Mouse (Mus musculus) kidney, adult 11 months (tissue): Measurements from ENCODE around the gene Lbx2.

Experiments
- DNase-seq: peaks from one replicate; pipeline ENCODE4 v3.0.0; 2022

Lbx2 gene

GRCm38 (mm10) chr6:83071220-83071619 lies 14.9 kb upstream of the Lbx2 start:
- DNase-seq = no peak

- no peak for DNase-seq
These were observed 11.2 kb upstream of the Lbx2 start for GRCm38 (mm10) chr6:83074979-83075378.

DNA sequence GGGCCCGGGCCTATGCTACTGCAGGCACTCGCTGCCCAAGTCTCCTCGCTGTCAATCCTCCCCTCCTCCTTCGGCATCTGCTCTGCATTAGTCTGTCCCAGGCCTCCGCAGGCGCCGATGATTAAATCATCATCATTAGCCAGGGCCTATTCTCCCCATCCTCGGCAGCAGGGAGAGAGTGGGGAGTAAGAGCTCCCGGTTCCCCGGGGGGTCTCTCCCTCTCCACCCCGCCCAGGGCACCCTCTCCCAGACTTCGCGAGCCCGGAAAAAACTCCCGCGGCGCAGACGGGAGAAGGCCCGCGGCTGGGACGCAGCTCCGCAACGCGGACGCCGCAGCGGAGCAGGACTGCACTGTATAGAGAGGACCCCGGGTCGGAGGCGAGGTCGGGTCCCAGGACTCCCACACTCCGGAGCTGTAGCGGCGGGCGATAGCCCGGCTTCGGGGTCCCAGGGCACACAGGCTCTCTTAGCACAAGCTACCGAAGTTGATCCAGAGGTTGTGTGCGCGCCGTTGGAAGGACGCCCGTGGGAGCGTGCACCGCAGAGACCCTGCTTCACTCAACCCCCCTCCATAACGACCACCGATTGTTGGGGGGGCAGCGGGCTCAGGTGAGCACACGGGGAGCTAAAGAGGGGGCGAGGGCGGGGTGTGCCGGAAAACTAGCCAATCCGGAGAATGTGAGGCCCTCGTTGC lies 8.4 kb upstream of the Lbx2 start, which contains the start of gene Pcgf1:
Gene Pcgf1, plus strand, starts transcription at position 240 of the 694 bp plus-strand sequence.
- no peak for DNase-seq

DNA sequence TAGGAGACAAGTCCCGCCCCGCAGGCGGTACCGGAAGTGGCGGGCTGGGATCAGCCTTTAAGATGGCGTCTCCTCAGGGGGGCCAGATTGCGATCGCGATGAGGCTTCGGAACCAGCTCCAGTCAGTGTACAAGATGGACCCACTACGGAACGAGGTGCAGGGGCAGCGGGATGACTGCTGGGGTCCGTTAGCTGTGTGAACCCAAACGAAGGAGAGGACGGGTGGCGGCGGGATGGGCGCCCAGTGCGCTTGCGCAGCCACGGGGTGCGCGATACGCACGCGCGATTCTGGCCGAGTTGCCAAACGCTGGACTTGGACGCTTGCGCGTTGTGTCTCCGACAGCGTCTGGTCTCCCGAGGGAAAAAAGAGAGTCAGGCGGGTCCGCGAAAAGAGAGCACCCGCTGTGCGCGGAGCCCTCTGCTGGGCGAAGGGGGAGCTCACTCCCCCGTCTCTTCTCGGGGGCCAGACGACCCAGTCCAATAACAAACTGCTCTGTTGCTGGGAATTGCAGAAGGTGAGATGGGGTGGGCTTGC lies 7.8 kb upstream of the Lbx2 start:
- peak; percentile 99 for DNase-seq

GRCm38 (mm10) chr6:83080210-83080609 lies 6.0 kb upstream of the Lbx2 start:
- no peak for DNase-seq

- DNase-seq = no peak
These were observed 2.7 kb upstream of the Lbx2 start for GRCm38 (mm10) chr6:83083497-83083896.

- no peak for DNase-seq
These were observed 1.7 kb upstream of the Lbx2 start for GRCm38 (mm10) chr6:83084477-83084876.

GRCm38 (mm10) chr6:83087205-83087925 lies 1.2 kb downstream of the Lbx2 start:
- DNase-seq = no peak

GRCm38 (mm10) chr6:83087926-83088260 lies 1.7 kb downstream of the Lbx2 start:
- DNase-seq = no peak

DNA sequence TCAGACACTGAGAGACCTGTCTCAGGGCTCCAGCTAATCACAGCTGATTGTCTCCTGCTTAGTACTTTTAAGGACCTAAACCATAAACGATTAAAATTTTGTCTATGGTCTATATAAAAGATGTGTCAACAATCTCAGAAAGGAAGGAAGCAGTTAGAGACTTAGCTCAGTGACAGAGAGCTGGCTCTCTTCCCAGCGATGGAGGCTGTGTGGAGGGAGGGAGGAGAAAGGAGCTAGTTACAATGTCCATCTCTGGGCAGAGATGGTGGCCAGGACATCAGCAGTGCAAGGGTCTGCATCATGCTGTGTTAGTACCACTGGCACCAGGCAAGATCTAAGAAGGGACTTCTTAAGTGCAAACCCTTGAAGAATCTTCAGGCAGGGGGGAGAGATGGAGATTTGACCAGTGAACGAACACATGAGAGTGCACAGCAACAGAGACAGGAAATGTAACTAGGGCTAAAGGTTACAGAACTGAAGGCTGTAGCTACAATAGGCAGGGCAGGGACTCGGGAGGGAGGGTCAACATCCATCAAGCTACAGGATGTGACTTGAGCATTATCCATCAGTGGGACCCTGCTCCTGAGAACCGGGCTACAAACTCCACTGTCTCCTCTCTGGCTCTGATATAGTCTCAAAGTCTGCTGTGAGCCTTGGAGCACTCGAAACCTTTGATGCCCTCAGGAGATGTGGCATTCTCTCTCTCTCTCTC lies 6.4 kb downstream of the Lbx2 start:
- DNase-seq = no peak

DNA sequence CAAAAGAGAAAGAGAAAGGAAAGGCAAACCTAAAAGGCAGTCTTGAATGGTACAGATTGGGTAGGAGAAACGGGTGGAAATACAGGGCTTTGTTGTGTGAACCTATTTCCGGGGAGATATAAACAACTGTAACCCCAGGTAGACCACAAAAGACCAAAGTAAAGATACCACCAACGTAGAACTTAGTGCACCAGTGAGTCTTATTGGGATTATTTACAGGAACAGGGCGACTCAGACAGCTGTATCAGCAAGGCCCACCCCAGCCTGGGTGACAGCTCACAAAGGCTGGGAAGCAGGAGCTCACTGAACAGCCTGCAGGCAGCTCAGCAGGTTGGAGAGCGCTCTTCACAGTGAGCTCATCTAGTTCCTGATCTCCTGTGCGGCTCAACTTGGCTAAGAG lies 9.8 kb downstream of the Lbx2 start:
- DNase-seq = no peak

- peak; percentile 70 for DNase-seq
These were observed 12.2 kb downstream of the Lbx2 start for GRCm38 (mm10) chr6:83098411-83098810.

DNA sequence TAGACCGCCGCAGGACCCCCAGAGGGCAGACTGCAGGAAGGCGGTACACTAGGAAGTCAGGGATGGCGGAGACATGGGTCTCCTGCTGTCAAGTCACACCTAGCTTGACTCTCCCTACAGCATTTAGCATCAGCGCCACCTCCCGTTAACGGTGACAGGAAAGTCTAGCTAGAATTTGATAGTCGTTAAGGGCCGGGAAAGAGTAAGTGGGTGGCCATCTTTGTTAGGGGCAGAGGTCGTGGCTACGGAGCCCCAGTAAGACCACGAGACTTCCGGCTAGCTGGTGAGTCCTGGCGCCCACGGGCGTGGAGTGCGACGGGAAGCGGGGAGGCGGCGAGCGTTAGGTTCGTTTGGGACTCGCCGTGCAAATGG lies 15.1 kb downstream of the Lbx2 start, which contains the start of the genes Ccdc142 and Gm42688:
Gene Ccdc142, plus strand, starts transcription at position 286 of the 372 bp plus-strand sequence.
Gene Gm42688, plus strand, starts transcription at position 302 of the 372 bp plus-strand sequence.
- DNase-seq = peak; percentile 94

GRCm38 (mm10) chr6:83101688-83102556 lies 15.8 kb downstream of the Lbx2 start:
- DNase-seq = peak; percentile 58

GRCm38 (mm10) chr6:83103130-83103650 lies 17.0 kb downstream of the Lbx2 start:
- DNase-seq = peak; percentile 26

DNA sequence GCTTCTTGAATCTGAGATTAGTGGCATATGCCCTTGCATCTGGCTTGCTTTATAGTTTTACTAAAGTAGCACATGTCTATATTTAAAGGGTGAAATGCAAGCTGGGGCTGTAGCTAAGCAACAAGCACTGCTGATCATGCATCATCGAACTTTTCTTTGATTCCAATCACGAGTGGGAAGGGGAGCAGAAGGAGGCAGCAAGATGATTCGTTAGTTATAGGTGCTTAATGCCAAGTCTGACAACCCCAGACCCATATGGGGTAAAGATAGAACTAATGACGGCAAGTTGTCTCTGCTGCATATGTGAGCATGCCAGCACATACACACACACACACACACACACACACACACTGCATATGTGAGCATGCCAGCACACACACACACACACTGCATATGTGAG lies 18.0 kb downstream of the Lbx2 start:
- DNase-seq = no peak

- DNase-seq = peak; percentile 71
These were observed 21.6 kb downstream of the Lbx2 start for GRCm38 (mm10) chr6:83107566-83108400.

- DNase-seq = peak; percentile 79
These were observed 22.8 kb downstream of the Lbx2 start, which contains the start of gene Mrpl53 for GRCm38 (mm10) chr6:83108762-83109668. Gene Mrpl53 (plus strand): TSS chr6:83109040.

DNA sequence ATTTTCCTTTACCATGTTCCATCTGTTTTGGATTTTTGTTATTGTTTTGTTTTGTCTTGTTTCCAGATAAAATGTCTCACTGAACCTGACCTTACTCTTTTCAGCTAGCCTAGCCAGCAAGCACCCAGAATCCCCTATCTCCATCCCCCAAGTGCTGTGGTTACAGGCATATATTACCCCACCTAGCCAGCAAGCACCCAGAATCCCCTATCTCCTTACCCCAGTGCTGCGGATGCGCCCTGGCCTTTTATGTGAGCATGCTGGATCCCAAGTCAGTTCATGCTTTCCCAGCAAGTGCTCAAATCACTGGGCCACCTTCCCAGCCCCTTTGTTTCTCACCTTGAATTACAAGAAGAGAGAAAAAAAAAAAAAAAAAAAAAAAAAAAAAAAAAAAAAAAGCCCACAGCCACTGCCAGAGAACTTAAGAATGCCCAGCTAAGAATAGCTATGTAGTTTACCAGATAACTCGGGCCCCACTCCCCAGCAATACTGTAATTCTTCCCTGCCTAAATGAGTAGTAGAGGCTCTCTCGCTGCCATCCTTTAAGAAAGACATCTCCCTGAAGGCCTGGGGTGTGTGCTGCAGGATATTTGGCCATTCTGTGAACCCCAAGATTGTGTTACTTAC lies 25.5 kb downstream of the Lbx2 start:
- no peak for DNase-seq
